In the genomic region with DNA sequence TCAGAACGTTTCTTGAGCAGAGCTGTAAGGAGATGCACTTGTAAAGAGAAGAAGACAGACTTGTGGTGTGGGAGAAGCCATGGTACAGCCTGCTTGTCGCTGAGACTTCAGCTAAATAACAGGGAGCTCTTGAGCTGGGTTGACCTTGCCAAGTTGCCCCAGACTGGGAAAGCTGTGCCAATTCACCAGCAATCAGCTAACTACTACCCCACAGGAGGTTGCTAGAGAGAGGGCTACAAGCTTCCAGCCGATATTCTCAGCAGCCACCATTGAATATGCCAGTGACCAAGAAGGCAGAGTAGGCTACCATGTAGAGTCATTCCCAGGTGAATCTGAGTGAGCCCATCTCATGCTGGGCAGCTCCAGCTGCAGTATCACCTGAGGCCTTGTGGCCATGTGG, we compare ENCODE assay signal across 30 mouse cellular contexts. TPM values are rescaled to one million over a fixed set of nuclear protein-coding genes. Genes with fewer than 3 reads are reported as not detected.
DNase-seq lines count a peak whose midpoint lies in the region; ATAC-seq lines count a peak whose summit lies in the region.
"Had no signal": no experiment of that assay in that cellular context is flagged by ENCODE, and none has a peak within 500 bp of the region (broad histone marks: within the 10 kb centered on the region; RNA-seq: fewer than 3 reads in every experiment).

No protein-coding gene starts in this region.

- H3K9ac ChIP-seq in forebrain, embryonic 12.5 days = no peak overlapping the region
- H3K9ac ChIP-seq: embryonic facial prominence, embryonic 13.5 days; heart, embryonic 13.5 days; hindbrain, embryonic 13.5 days; liver, embryonic 12.5 days; liver, postnatal 0 days; neural tube, embryonic 12.5 days had no signal

- no peaks in the 10 kb centered on the region for H3K36me3 ChIP-seq in forebrain, embryonic 12.5 days (replicated peaks)
- H3K36me3 ChIP-seq: embryonic facial prominence, embryonic 13.5 days; forebrain, embryonic 10.5 days; G1E; heart, embryonic 13.5 days; hindbrain, embryonic 13.5 days; liver, embryonic 12.5 days; neural tube, embryonic 12.5 days had no signal

- no peak overlapping the region for H3K4me2 ChIP-seq in forebrain, embryonic 12.5 days
- H3K4me2 ChIP-seq: embryonic facial prominence, embryonic 13.5 days; heart, embryonic 13.5 days; hindbrain, embryonic 13.5 days; liver, embryonic 12.5 days; midbrain, embryonic 11.5 days; neural tube, embryonic 12.5 days had no signal

- no peak for ATAC-seq in forebrain, embryonic 12.5 days (ENCODE audit: low FRiP score)
- ATAC-seq: forebrain, embryonic 16.5 days; liver, embryonic 12.5 days; liver, postnatal 0 days had no signal

- H3K27me3 ChIP-seq in forebrain, embryonic 12.5 days = 0 out of 2 replicates have a peak, but pooled peaks cover 3% of the 10 kb centered on the region
- H3K27me3 ChIP-seq: embryonic facial prominence, embryonic 13.5 days; heart, embryonic 13.5 days; hindbrain, embryonic 13.5 days; liver, embryonic 12.5 days; neural tube, embryonic 12.5 days had no signal

- no peaks in the 10 kb centered on the region for H3K9me3 ChIP-seq in forebrain, embryonic 12.5 days
- H3K9me3 ChIP-seq: embryonic facial prominence, embryonic 13.5 days; forebrain, embryonic 10.5 days; G1E; heart, embryonic 13.5 days; hindbrain, embryonic 13.5 days; liver, embryonic 12.5 days; neural tube, embryonic 12.5 days had no signal

- no peak overlapping the region for H3K4me3 ChIP-seq in forebrain, embryonic 12.5 days (replicated peaks)
- H3K4me3 ChIP-seq: embryonic facial prominence, embryonic 13.5 days; forebrain, embryonic 10.5 days; gastrocnemius, adult 2 months; heart, adult 2 months; heart, embryonic 13.5 days; hindbrain, embryonic 13.5 days; layer of hippocampus, adult 2 months; left cerebral cortex, adult 2 months; liver, embryonic 12.5 days; myocyte; neural tube, embryonic 12.5 days had no signal

- peak; percentile 16 for DNase-seq in adrenal gland, postnatal 14 days
- DNase-seq in adrenal gland, adult 8-10 months = no peak
- DNase-seq in cerebellum, adult 9-11 months = peak; percentile 57
- DNase-seq in cerebellum, adult 8-10 months = no peak
- DNase-seq in left cerebral cortex, postnatal 4 days = peak; percentile 19
- no peak for DNase-seq in left cerebral cortex, postnatal 36 days (ENCODE audit: low spot score in 2 of 2)
- DNase-seq: adrenal gland, postnatal 25 days; gastrocnemius, adult 2 months; gastrocnemius, postnatal 36 days; heart, adult 2 months; heart, postnatal 36 days; kidney, adult 18-20 months; liver, postnatal 0 days; right cerebral cortex, adult 18-20 months had no signal

- 81% methylated on average over 3 of the region's 3 CpGs for WGBS in forebrain, embryonic 12.5 days

- no peaks in the 10 kb centered on the region for H3K4me1 ChIP-seq in forebrain, embryonic 12.5 days
- H3K4me1 ChIP-seq: neural tube, embryonic 12.5 days had no signal

- H3K27ac ChIP-seq in forebrain, embryonic 12.5 days = no peak overlapping the region
- H3K27ac ChIP-seq: embryonic facial prominence, embryonic 13.5 days; forebrain, embryonic 10.5 days; gastrocnemius, adult 2 months; heart, adult 2 months; heart, embryonic 13.5 days; hindbrain, embryonic 13.5 days; layer of hippocampus, adult 2 months; left cerebral cortex, adult 2 months; liver, embryonic 12.5 days; neural tube, embryonic 12.5 days had no signal

- intact Hi-C loops in left cerebral cortex, postnatal 4 days (cut with DNase I) = no loop called here
- intact Hi-C loops in left cerebral cortex, postnatal 36 days (cut with DNase I) = no loop called here

RNA-seq across cellular contexts. Expression of gene Hif1a, which starts 11.1 kb away (rescaled TPM):
- 59.8 and 63.0 TPM in 2 replicates for total RNA-seq in adrenal gland, postnatal 14 days (2021)
- 10 to 100 TPM; 61.1 to 71.2 (median 65.2) TPM for total RNA-seq in adrenal gland, adult 8-10 months (2022)
- 10 to 100 TPM; 81.5 to 85.3 TPM for total RNA-seq in left cerebral cortex, postnatal 4 days (2021)
- total RNA-seq in left cerebral cortex, postnatal 36 days (2021) = 10 to 100 TPM; 54.6 TPM
- polyA plus RNA-seq in forebrain, embryonic 12.5 days (2016; fragmentation: Nextera tagmentation; extraction: Ambion mirVana) = 123 and 124 TPM in 2 replicates

RNA-seq across cellular contexts. Expression of gene Gm49321, which starts 47.4 kb away (rescaled TPM):
- 6.9 and 7.5 TPM in 2 replicates for total RNA-seq in adrenal gland, postnatal 14 days (2021)
- total RNA-seq in adrenal gland, adult 8-10 months (2022) = 10 to 100 TPM in 2 of 4 experiments, 1 to 10 TPM in 2; 7.0 to 10.7 (median 9.8) TPM
- total RNA-seq in left cerebral cortex, postnatal 4 days (2021) = 10 to 100 TPM in 1 of 2 experiments, 1 to 10 TPM in 1; 7.6 to 16.7 TPM
- 10 to 100 TPM; 10.5 to 13.3 TPM for total RNA-seq in left cerebral cortex, postnatal 36 days (2021)
- 15.6 and 19.5 TPM in 2 replicates for polyA plus RNA-seq in forebrain, embryonic 12.5 days (2016; fragmentation: Nextera tagmentation; extraction: Ambion mirVana)
- total RNA-seq: common myeloid progenitor, adult 5-6 weeks; midbrain, postnatal 0 days had no signal
- polyA plus RNA-seq: G1E; heart, adult 2 months; myocyte; urinary bladder, adult 2 months had no signal

Comparison
In these comparisons a context has a peak if more than half of its experiments do, and no peak if none do; other contexts are left out.
1. DNase-seq: peak in adrenal gland, postnatal 14 days (single experiment), cerebellum, adult 9-11 months (single experiment) and left cerebral cortex, postnatal 4 days (single experiment); none in adrenal gland, adult 8-10 months (single experiment), cerebellum, adult 8-10 months (single experiment) and left cerebral cortex, postnatal 36 days (0 of 2).